Mouse (Mus musculus) hindbrain, embryonic 11.5 days (tissue): ENCODE data around the gene Pgls. TPM values are rescaled to one million over a fixed set of nuclear protein-coding genes. Genes with fewer than 3 reads are reported as not detected.

Source experiments
- polyA plus RNA-seq: library from polyadenylated mRNA; unstranded; fragments of >200 nt; fragmentation: Nextera tagmentation; extraction: Ambion mirVana; gene quantifications from 2 replicates; pipeline ENCODE4 v1.2.1, GENCODE M21; 2014

Gene Pgls
- polyA plus RNA-seq, 1 experiment from 2014 or later, result 228 TPM

Other genes starting within 250 kb of the Pgls start
- gene Use1, start 225.3 kb upstream of the Pgls start, polyA plus RNA-seq, result 77.8 and 78.6 TPM in 2 replicates
- gene Ocel1, start 220.9 kb upstream of the Pgls start, polyA plus RNA-seq, result 3.0 and 3.7 TPM in 2 replicates
- gene Nr2f6, start 210.2 kb upstream of the Pgls start, polyA plus RNA-seq, result 69.5 and 78.3 TPM in 2 replicates
- 2.9 and 3.6 TPM in 2 replicates for gene Ushbp1, start 196.4 kb upstream of the Pgls start, polyA plus RNA-seq
- 102 and 106 TPM in 2 replicates for gene Babam1, start 195.3 kb upstream of the Pgls start, polyA plus RNA-seq
- gene Ankle1, start 186.2 kb upstream of the Pgls start, polyA plus RNA-seq, result 14.4 and 20.8 TPM in 2 replicates
- gene Abhd8, start 128.5 kb upstream of the Pgls start, polyA plus RNA-seq, result 38.5 and 40.0 TPM in 2 replicates
- 231 and 239 TPM in 2 replicates for gene Mrpl34, start 127.2 kb upstream of the Pgls start, polyA plus RNA-seq
- gene Dda1, start 123.0 kb upstream of the Pgls start, polyA plus RNA-seq, result 143 and 155 TPM in 2 replicates
- gene Ano8, start 106.2 kb upstream of the Pgls start, polyA plus RNA-seq, result 5.1 and 5.8 TPM in 2 replicates
- 3.7 and 3.8 TPM in 2 replicates for gene Gtpbp3, start 104.1 kb upstream of the Pgls start, polyA plus RNA-seq
- gene Plvap, start 80.4 kb upstream of the Pgls start, polyA plus RNA-seq, result 35.3 and 37.2 TPM in 2 replicates
- 0.51 and 0.71 TPM in 2 replicates for gene Ccdc194, start 66.5 kb upstream of the Pgls start, polyA plus RNA-seq
- 2.2 and 5.7 TPM in 2 replicates for gene Bst2, start 54.7 kb upstream of the Pgls start, polyA plus RNA-seq
- 54.3 and 61.1 TPM in 2 replicates for gene Mvb12a, start 49.3 kb upstream of the Pgls start, polyA plus RNA-seq
- gene Tmem221, start 33.3 kb upstream of the Pgls start, polyA plus RNA-seq, result 0.28 and 0.47 TPM in 2 replicates
- not detected in 2 replicates for gene Nxnl1, start 25.6 kb upstream of the Pgls start, polyA plus RNA-seq
- 13.7 and 18.2 TPM in 2 replicates for gene Slc27a1, start 23.3 kb upstream of the Pgls start, polyA plus RNA-seq
- 3.3 and 3.6 TPM in 2 replicates for gene Fam129c, start 5.5 kb downstream of the Pgls start, polyA plus RNA-seq
- 41.3 and 42.5 TPM in 2 replicates for gene Colgalt1, start 18.8 kb downstream of the Pgls start, polyA plus RNA-seq
- gene Unc13a, start 79.6 kb downstream of the Pgls start, polyA plus RNA-seq, result 7.3 and 9.1 TPM in 2 replicates
- 0.99 and 1.4 TPM in 2 replicates for gene Jak3, start 84.1 kb downstream of the Pgls start, polyA plus RNA-seq
- 0.35 and 0.37 TPM in 2 replicates for gene Insl3, start 97.0 kb downstream of the Pgls start, polyA plus RNA-seq
- 0.36 and 0.45 TPM in 2 replicates for gene B3gnt3, start 109.6 kb downstream of the Pgls start, polyA plus RNA-seq
- gene Fcho1, start 133.5 kb downstream of the Pgls start, polyA plus RNA-seq, result 13.6 and 15.0 TPM in 2 replicates